Mouse (Mus musculus): ENCODE results near the gene Asxl1.

Gene Asxl1

GRCm38 (mm10) chr2:153345454-153346220, at the start of gene Asxl1:
Gene Asxl1 (plus strand): TSS chr2:153345829.
- DNase-seq (ENCODE audit: low spot score in 2 of 2): peak; percentile 93 to 98

- DNase-seq (ENCODE audit: low spot score in 2 of 2): no peak
These were observed 47.9 kb upstream of the Asxl1 start for GRCm38 (mm10) chr2:153297771-153298170.

- no peak for DNase-seq (ENCODE audit: low spot score in 2 of 2)
These were observed 47.2 kb upstream of the Asxl1 start for GRCm38 (mm10) chr2:153298460-153298859.

GRCm38 (mm10) chr2:153298863-153299262, 46.8 kb upstream of the Asxl1 start:
- no peak for DNase-seq (ENCODE audit: low spot score in 2 of 2)

GRCm38 (mm10) chr2:153301123-153301522, 44.5 kb upstream of the Asxl1 start:
- no peak for DNase-seq (ENCODE audit: low spot score in 2 of 2)

- no peak for DNase-seq (ENCODE audit: low spot score in 2 of 2)
These were observed 40.4 kb upstream of the Asxl1 start for GRCm38 (mm10) chr2:153305240-153305639.

- no peak for DNase-seq (ENCODE audit: low spot score in 2 of 2)
These were observed 37.0 kb upstream of the Asxl1 start for GRCm38 (mm10) chr2:153308586-153308985.

GRCm38 (mm10) chr2:153309106-153309505, 36.5 kb upstream of the Asxl1 start:
- DNase-seq (ENCODE audit: low spot score in 2 of 2): no peak

- no peak for DNase-seq (ENCODE audit: low spot score in 2 of 2)
These were observed 35.4 kb upstream of the Asxl1 start for GRCm38 (mm10) chr2:153310228-153310627.

GRCm38 (mm10) chr2:153312884-153313283, 32.7 kb upstream of the Asxl1 start:
- DNase-seq (ENCODE audit: low spot score in 2 of 2): no peak

- DNase-seq (ENCODE audit: low spot score in 2 of 2): no peak
These were observed 27.2 kb upstream of the Asxl1 start for GRCm38 (mm10) chr2:153318408-153318807.

- DNase-seq (ENCODE audit: low spot score in 2 of 2): no peak
These were observed 26.5 kb upstream of the Asxl1 start for GRCm38 (mm10) chr2:153319036-153319643.

GRCm38 (mm10) chr2:153325706-153326376, 19.8 kb upstream of the Asxl1 start:
- DNase-seq (ENCODE audit: low spot score in 2 of 2): no peak

- DNase-seq (ENCODE audit: low spot score in 2 of 2): no peak
These were observed 13.4 kb upstream of the Asxl1 start for GRCm38 (mm10) chr2:153332271-153332670.

- DNase-seq (ENCODE audit: low spot score in 2 of 2): no peak
These were observed 12.6 kb upstream of the Asxl1 start for GRCm38 (mm10) chr2:153332981-153333380.

GRCm38 (mm10) chr2:153333822-153334232, 11.8 kb upstream of the Asxl1 start:
- DNase-seq (ENCODE audit: low spot score in 2 of 2): no peak

- DNase-seq (ENCODE audit: low spot score in 2 of 2): no peak
These were observed 11.3 kb upstream of the Asxl1 start for GRCm38 (mm10) chr2:153334281-153334680.

- no peak for DNase-seq (ENCODE audit: low spot score in 2 of 2)
These were observed 9.5 kb upstream of the Asxl1 start for GRCm38 (mm10) chr2:153336117-153336516.

- DNase-seq (ENCODE audit: low spot score in 2 of 2): no peak
These were observed 7.0 kb upstream of the Asxl1 start for GRCm38 (mm10) chr2:153338361-153339350.

- no peak for DNase-seq (ENCODE audit: low spot score in 2 of 2)
These were observed 3.5 kb upstream of the Asxl1 start for GRCm38 (mm10) chr2:153342166-153342565.

- no peak for DNase-seq (ENCODE audit: low spot score in 2 of 2)
These were observed 3.0 kb upstream of the Asxl1 start for GRCm38 (mm10) chr2:153342602-153343001.

- no peak for DNase-seq (ENCODE audit: low spot score in 2 of 2)
These were observed 2.4 kb upstream of the Asxl1 start for GRCm38 (mm10) chr2:153343191-153343590.
